Mouse (Mus musculus): ENCODE measurements at regions not wholly inside any gene's neighbourhood (a gene's known extent, or its start where the extent isn't known, plus 50 kb on each side); places are given as distances from the start of the nearest gene placed in this dataset.

DNA sequence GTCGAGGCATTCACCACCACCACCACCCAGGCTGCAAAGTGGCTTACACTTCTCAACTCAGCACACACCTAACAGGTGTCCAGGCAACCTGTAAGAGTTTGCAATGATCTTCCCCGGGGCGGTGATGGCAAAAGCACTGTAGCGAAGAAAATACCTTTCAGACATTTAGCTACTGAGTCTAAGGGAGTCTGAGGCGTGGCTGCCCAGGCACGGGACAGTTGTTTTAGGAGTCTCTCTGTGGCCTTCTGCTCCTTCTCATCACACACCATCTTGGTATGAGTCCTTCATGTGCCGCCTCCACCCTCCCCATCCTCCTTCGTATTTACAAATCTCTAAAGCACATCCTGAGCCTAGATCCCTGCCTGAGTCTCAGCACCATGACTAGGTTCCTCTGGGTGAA is 186.0 kb downstream of the Setd4 start:
- TF ChIP-seq EP300 (IDR thresholded peaks at IDR 0.05) = no peak
- TF ChIP-seq CTCF (IDR thresholded peaks at IDR 0.05) = no peak

Data from lung, postnatal 0 days (tissue).